Mouse (Mus musculus) kidney, adult 2 months (tissue): Measurements from ENCODE around the gene Prdm11. TPM values are rescaled to one million over a fixed set of nuclear protein-coding genes. Genes with fewer than 3 reads are reported as not detected.
A peak's percentile ranks its signal among the peaks of the same experiment; 100 is the strongest.

Source experiments
- DNase-seq: peaks from one replicate; pipeline ENCODE4 v3.0.0; 2021
- H3K27ac ChIP-seq: fragments of 200-500 bp; 2 replicates; pipeline ENCODE4 v1.5.1; 2012; ENCODE audit warnings: low read depth, low read length, control low read depth, inconsistent platforms; ENCODE audit not compliant: insufficient read depth
- H3K27me3 ChIP-seq: fragments of 200-500 bp; replicated peaks from 2 replicates; pipeline ENCODE4 v1.6.1; 2012; ENCODE audit warnings: mild to moderate bottlenecking, moderate library complexity, low read length, inconsistent platforms; ENCODE audit not compliant: control insufficient read depth, insufficient read depth
- H3K36me3 ChIP-seq: fragments of 200-500 bp; 2 replicates; pipeline ENCODE4 v1.6.1; 2012; ENCODE audit warnings: mild to moderate bottlenecking, moderate library complexity, low read length, inconsistent platforms; ENCODE audit not compliant: control insufficient read depth, insufficient read depth
- H3K4me1 ChIP-seq: fragments of 200-500 bp; 2 replicates; pipeline ENCODE4 v1.6.1; 2011; ENCODE audit warnings: low read length; ENCODE audit not compliant: control insufficient read depth, insufficient read depth
- H3K4me3 ChIP-seq: fragments of 200-500 bp; 2 replicates; pipeline ENCODE4 v1.5.1; 2011; ENCODE audit warnings: mild to moderate bottlenecking, low read depth, low read length, control low read depth; ENCODE audit not compliant: insufficient read depth
- CTCF ChIP-seq: fragments of 200-500 bp; conservative IDR thresholded peaks from 2 replicates; pipeline ENCODE4 v1.5.1; 2011; ENCODE audit warnings: low read depth, mild to moderate bottlenecking, control low read depth, low read length, moderate library complexity, mixed read lengths; ENCODE audit not compliant: insufficient read depth, insufficient read length
- POLR2A ChIP-seq: fragments of 200-500 bp; IDR thresholded peaks from one replicate; pipeline ENCODE4 v1.6.1; 2011; ENCODE audit warnings: low read depth, low read length, control low read depth
- WGBS: fragments of 180-500 bp; shearing (Covaris S2); methylation state at CpG from one replicate; pipeline ENCODE4 v1.1.7; 2018; 5-methylcytosine and 5-hydroxymethylcytosine counted together
- polyA plus RNA-seq: library from polyadenylated mRNA; depleted of rRNA; stranded (reverse); fragments of >200 nt; gene quantifications from 2 replicates; pipeline ENCODE4 v1.2.3, GENCODE M21; 2012

Prdm11 gene
- polyA plus RNA-seq, 1 experiment = 3.6 TPM

DNA sequence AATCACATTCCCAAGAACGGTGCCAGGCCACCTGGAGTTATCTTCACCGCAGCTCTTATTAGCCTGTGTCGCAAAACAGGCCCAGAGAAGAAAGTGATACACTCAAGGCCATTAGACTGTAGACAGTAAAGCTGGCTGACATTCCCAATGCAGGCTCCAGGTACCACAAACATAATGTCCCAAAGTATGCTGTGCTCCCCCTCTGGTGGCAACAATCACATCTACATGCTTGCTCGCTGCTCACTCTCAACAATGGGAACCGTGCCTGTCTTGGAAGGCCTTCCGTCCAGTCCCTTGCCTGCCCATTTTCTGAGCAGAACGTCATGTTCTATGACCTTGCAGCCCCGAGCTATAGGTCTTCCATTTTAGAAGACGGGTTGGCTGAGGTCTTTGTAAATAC is 34.0 kb downstream of the Prdm11 start:
- 87% methylated on average over 9 of the region's 9 CpGs for WGBS
- no peak overlapping the region for H3K27ac ChIP-seq

DNA sequence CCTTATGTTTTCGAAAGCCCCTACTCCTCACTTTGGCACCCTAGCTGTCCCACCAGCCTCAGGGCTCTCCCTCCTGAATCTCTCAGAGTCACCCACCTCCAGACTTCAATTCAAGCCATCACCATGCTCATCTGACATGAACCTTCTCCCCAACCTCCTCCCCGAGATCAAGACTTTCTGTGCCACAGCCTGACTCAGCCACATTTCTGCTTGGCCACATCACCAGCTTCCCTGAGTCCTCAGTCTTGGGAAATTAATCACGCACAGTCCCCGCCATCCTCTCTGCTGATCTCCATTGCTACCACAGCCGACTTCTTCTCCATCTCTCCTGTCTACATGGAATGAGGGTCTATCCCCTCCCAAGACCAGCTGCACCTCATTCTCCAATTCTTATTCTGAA is 34.5 kb downstream of the Prdm11 start:
- 0 out of 2 replicates have a peak, but pooled peaks cover 5% of the 10 kb centered on the region for H3K4me1 ChIP-seq
- WGBS = 94% methylated on average over 5 of the region's 5 CpGs
- DNase-seq = no peak

More for the DNA sequence above, 34.0 kb downstream of the Prdm11 start:
- 0 out of 2 replicates have a peak, but pooled peaks cover 5% of the 10 kb centered on the region for H3K4me1 ChIP-seq
- DNase-seq = no peak
- H3K27me3 ChIP-seq = no peaks in the 10 kb centered on the region
- TF ChIP-seq POLR2A (no peak), CTCF (no peak; the same call in 1 of the 2 replicates)
- H3K4me3 ChIP-seq = no peak overlapping the region
- H3K36me3 ChIP-seq = no peaks in the 10 kb centered on the region

DNA sequence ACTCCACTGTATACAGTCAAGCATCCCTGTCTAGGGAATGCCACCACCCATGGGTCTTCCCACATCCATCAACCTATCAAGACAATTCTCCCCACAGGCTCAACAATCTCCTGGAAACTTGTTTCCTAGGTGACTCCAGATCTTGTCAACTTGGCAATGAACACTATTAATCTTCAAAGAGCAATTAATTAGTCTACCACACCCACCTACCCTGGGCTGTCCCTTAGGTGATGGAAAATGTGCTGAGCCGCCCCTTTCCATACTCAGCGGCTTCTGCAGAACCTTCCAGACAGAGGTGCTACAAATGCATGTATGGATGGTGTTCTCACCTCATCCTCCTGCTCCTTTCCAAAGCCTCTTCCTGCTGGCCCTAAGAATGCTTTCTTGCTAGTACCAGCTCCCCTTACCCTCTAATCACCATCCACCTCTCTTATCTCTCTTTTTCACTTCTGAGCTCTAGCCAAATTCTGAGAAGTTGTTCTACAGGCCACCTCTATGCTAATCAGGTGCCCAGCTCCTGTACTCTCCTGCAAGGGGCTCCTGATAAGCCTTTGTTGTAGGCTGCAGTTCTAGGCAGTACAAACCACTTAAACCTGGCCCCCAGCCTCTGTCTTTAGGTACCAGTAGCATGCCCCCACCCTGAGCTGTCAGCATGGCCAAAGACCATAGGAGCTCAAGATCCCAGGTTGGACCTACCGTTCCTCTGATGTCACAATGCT is 37.8 kb downstream of the Prdm11 start:
- DNase-seq = no peak
- 93% methylated on average over 3 of the region's 3 CpGs for WGBS
- TF ChIP-seq POLR2A (no peak), CTCF (no peak)
- Histone ChIP-seq H3K4me3 (no peak overlapping the region), H3K36me3 (no peaks in the 10 kb centered on the region), H3K27me3 (no peaks in the 10 kb centered on the region), H3K4me1 (no peaks in the 10 kb centered on the region), H3K27ac (no peak overlapping the region)

More for the DNA sequence above, 34.5 kb downstream of the Prdm11 start:
- Histone ChIP-seq H3K27me3 (no peaks in the 10 kb centered on the region), H3K36me3 (no peaks in the 10 kb centered on the region), H3K4me3 (no peak overlapping the region), H3K27ac (no peak overlapping the region)
- no peak for TF ChIP-seq CTCF
- no peak for TF ChIP-seq POLR2A

DNA sequence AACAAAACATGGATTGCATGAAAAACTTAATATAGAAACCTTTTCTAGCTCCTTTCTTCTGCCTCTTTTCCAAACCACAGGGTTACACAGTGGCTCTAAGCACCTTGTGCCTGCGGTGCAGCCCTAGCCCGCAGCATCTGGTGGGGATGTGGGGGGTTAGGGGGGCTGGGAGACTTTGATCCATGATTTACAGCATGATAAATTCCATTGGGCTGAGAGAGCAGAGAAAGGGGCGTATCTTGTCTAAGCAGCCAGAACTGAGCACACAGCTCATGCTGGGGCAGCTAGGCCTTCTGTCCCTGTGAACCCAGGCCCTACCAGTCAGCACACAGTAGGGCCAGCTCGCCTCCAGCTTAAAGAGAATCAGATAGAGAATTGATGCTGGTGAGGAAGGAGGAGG is 40.9 kb downstream of the Prdm11 start:
- Histone ChIP-seq H3K27ac (no peak overlapping the region), H3K36me3 (no peaks in the 10 kb centered on the region), H3K4me1 (no peaks in the 10 kb centered on the region), H3K27me3 (no peaks in the 10 kb centered on the region), H3K4me3 (no peak overlapping the region)
- no peak for TF ChIP-seq CTCF
- TF ChIP-seq POLR2A = no peak
- DNase-seq = no peak
- 57% methylated on average over 4 of the region's 4 CpGs for whole genome bisulfite sequencing

DNA sequence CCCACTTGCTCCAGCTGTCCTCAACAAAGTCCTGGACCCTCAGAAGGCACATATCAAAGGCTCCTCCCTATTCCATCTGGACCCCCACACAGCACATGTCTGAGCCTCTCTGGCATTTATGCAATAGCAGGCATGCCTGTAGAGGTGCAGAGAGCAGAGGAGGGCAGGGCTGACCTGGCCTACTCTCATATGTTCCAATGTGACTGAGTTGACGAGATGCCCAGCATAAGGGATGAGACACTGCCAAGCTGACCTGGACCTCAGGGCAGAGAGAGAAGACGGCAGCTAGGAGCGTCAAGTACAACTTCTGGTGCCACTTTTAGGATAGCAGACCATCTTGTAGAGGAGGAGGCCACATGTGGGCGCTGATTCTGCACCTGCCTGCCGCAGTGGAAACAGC is 54.0 kb downstream of the Prdm11 start:
- H3K36me3 ChIP-seq = no peaks in the 10 kb centered on the region

DNA sequence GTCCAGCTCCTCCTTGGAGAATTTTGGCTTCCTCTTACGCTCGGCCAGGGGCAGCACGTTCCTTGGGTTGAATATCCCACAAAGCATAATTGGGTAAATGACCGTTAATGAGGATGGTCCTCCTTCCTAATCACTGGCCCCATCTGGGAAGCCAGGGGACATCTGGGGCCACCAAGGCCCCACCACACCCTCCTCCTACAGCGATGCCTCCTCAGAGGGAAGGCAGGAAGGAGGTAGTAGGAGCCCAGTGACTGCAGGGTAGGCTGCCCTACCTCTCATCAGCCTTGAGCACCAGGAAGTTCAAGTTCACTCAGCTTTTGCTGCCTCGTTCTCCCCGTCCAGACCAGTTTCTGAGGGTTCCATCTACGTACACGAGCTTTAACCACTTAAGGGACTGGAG is 56.4 kb downstream of the Prdm11 start:
- no peaks in the 10 kb centered on the region for H3K36me3 ChIP-seq
- 91% methylated on average over 9 of the region's 9 CpGs for WGBS
- no peaks in the 10 kb centered on the region for H3K27me3 ChIP-seq
- no peak overlapping the region for H3K27ac ChIP-seq
- no peak overlapping the region for H3K4me3 ChIP-seq
- H3K4me1 ChIP-seq = peaks cover 6% of the 10 kb centered on the region; the same call in 1 of the 2 replicates
- no peak for TF ChIP-seq POLR2A
- TF ChIP-seq CTCF = no peak
- no peak for DNase-seq

More for the DNA sequence above, 54.0 kb downstream of the Prdm11 start:
- H3K27ac ChIP-seq = no peak overlapping the region
- no peak for TF ChIP-seq CTCF
- no peak for TF ChIP-seq POLR2A
- WGBS = 94% methylated on average over 5 of the region's 5 CpGs
- no peaks in the 10 kb centered on the region for H3K27me3 ChIP-seq
- peaks cover 6% of the 10 kb centered on the region; the same call in 1 of the 2 replicates for H3K4me1 ChIP-seq
- no peak for DNase-seq
- H3K4me3 ChIP-seq = no peak overlapping the region

DNA sequence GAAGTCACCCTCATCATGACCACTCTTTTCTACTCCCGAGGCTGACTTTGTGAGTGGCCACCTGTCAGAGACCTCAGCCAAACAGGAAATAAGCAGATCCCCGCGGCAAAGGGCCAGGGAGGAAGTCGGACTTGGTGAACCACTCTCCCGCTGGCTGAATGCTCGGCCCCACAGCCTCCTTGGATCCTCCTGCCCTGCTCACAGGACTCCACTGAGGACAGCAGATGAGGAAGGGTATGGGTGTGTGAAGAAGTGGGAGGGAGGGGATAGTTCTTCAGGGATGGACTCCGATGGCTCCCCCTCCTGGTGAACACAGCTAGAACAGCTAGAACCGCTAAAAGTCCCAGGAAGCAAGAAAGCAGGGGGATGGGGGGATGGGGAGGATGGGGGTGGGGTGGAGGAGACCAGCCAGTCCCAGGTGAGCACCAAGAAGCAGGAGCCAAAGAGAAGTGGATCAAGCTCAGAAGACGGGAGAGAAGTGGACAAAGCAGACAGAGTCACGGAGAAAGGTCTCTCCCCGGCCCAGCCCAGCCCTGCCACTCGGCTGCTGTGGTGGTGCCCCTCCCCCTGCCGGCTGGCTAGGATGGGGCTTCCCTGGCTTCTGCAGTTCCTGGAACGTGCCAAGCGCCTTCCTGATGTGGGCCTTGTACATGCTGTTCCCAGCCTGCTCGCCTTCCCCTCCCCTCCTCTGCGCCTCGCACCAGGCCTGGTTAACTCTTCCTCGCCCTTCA is 57.9 kb downstream of the Prdm11 start:
- peak overlapping the region; percentile 23; the same call in 1 of the 2 replicates for H3K4me3 ChIP-seq
- peak; percentile 84 for DNase-seq
- whole genome bisulfite sequencing = 37% methylated on average over 19 of the region's 19 CpGs

More for the DNA sequence above, 57.9 kb downstream of the Prdm11 start:
- Histone ChIP-seq H3K27me3 (no peaks in the 10 kb centered on the region), H3K36me3 (no peaks in the 10 kb centered on the region), H3K4me1 (peaks cover 6% of the 10 kb centered on the region; the same call in 1 of the 2 replicates), H3K27ac (peak overlapping the region; percentile 57)
- TF ChIP-seq CTCF (peak; percentile 37; the same call in 1 of the 2 replicates), POLR2A (no peak)
